Mouse (Mus musculus): ENCODE results near the gene Gm21987. TPM values are rescaled to one million over a fixed set of nuclear protein-coding genes. Genes with fewer than 3 reads are reported as not detected.

The Gm21987 gene
- polyA plus RNA-seq, 1 experiment from 2014 or later, result not detected

DNA sequence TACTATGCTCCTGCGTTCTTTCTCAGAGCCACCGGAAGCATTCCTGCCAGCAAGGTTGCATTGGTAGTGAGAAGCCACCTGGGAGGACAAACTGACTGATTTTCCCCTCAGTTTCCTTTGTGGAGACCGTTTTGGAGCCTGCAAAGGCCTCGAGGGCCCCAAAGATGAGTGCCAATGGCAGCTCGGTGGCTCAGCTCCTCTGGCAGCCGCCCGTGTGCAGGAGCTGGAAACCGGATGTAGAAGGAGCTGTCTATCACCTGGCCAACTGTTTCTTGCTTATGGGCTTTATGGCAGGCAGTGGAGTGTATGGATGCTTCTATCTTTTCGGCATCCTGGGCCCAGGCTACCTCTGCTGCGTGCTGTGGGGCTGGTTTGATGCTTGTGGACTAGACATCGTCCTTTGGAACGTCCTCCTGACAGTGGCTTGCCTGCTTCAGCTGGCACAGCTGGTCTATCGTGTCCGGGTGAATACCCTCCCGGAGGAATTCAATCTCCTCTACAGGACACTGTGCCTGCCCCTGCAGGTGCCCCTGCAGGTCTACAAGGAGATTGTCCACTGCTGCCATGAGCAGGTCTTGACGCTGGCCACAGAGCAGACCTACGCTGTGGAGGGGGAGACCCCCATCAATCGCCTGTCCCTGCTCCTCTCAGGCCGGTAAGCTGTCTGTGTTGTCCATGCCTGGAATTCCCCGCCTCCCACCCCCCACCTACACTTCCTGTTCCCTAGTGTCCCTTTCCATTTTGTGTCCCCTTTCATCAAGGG lies 15.8 kb downstream of the Gm21987 start:
- DNase-seq (ENCODE audit: low spot score) (no peak), ATAC-seq (replicated peaks; ENCODE audit: low FRiP score) (no peak)
- Histone ChIP-seq H3K4me2 (ENCODE audit: low read depth, low read length, severe bottlenecking) (no peak overlapping the region), H3K9ac (ENCODE audit: low read length) (no peak overlapping the region), H3K36me3 (ENCODE audit: control insufficient read depth, insufficient read depth, low read length) (no peaks in the 10 kb centered on the region), H3K4me1 (replicated peaks; ENCODE audit: control insufficient read depth, insufficient read depth, low read length) (no peaks in the 10 kb centered on the region), H3K27ac (ENCODE audit: low read depth, low read length) (no peak overlapping the region), H3K9me3 (ENCODE audit: control insufficient read depth, low read length) (no peaks in the 10 kb centered on the region), H3K4me3 (ENCODE audit: low read depth, low read length) (no peak overlapping the region), H3K27me3 (ENCODE audit: control insufficient read depth, insufficient read depth, low read length) (no peaks in the 10 kb centered on the region)
- WGBS, result 85% methylated on average over 20 of the region's 20 CpGs

DNA sequence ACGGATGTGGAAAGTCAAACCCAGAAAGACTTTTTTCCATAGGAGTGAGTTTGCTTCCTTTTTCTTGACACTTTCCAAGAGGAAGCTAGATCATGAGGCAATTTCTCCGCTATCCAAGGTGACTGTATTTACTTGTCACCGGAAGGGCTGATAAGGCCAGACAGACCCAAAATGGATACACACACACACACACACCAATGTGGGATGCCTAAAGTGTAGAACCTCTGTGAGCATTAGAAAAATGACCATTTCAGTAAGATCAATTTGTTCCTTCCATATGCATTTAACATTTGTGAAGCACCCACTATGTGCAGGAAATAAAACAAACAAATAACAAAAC lies 16.4 kb downstream of the Gm21987 start:
- no peak overlapping the region for H3K9ac ChIP-seq (ENCODE audit: low read length)
- H3K4me3 ChIP-seq (ENCODE audit: low read depth, low read length), result no peak overlapping the region
- H3K9me3 ChIP-seq (ENCODE audit: control insufficient read depth, low read length), result no peaks in the 10 kb centered on the region
- no peaks in the 10 kb centered on the region for H3K27me3 ChIP-seq (ENCODE audit: control insufficient read depth, insufficient read depth, low read length)
- H3K4me1 ChIP-seq (replicated peaks; ENCODE audit: control insufficient read depth, insufficient read depth, low read length), result no peaks in the 10 kb centered on the region
- H3K4me2 ChIP-seq (ENCODE audit: low read depth, low read length, severe bottlenecking), result no peak overlapping the region
- no peak for ATAC-seq (replicated peaks; ENCODE audit: low FRiP score)
- no peak for DNase-seq (ENCODE audit: low spot score)
- H3K27ac ChIP-seq (ENCODE audit: low read depth, low read length), result no peak overlapping the region
- 92% methylated on average over 3 of the region's 3 CpGs for WGBS
- H3K36me3 ChIP-seq (ENCODE audit: control insufficient read depth, insufficient read depth, low read length), result no peaks in the 10 kb centered on the region

DNA sequence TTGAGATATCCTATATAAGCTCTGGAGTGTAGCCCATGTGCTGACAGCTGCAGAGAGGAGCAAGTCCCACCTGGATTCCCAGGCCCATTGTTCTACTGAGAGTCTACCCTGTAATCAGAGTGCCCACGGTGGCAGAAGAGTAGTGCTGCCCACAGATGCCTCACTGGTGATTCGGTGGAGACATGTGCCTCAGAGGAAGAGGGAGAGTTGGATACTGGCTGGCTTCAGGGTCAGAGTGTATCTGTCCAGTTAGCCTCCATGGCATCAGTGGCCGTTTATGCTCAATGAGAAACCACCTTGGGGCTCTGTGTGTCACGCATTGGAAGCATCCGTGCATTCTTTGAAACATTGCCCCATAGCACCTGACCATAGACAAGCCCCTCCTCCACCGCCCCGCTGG lies 16.8 kb downstream of the Gm21987 start:
- Histone ChIP-seq H3K27ac (ENCODE audit: low read depth, low read length) (no peak overlapping the region), H3K4me3 (ENCODE audit: low read depth, low read length) (no peak overlapping the region), H3K4me1 (replicated peaks; ENCODE audit: control insufficient read depth, insufficient read depth, low read length) (no peaks in the 10 kb centered on the region), H3K4me2 (ENCODE audit: low read depth, low read length, severe bottlenecking) (no peak overlapping the region), H3K9ac (ENCODE audit: low read length) (no peak overlapping the region), H3K27me3 (ENCODE audit: control insufficient read depth, insufficient read depth, low read length) (no peaks in the 10 kb centered on the region), H3K9me3 (ENCODE audit: control insufficient read depth, low read length) (no peaks in the 10 kb centered on the region), H3K36me3 (ENCODE audit: control insufficient read depth, insufficient read depth, low read length) (no peaks in the 10 kb centered on the region)
- DNase-seq (ENCODE audit: low spot score) (no peak), ATAC-seq (replicated peaks; ENCODE audit: low FRiP score) (no peak)
- 90% methylated on average over 7 of the region's 7 CpGs for WGBS

DNA sequence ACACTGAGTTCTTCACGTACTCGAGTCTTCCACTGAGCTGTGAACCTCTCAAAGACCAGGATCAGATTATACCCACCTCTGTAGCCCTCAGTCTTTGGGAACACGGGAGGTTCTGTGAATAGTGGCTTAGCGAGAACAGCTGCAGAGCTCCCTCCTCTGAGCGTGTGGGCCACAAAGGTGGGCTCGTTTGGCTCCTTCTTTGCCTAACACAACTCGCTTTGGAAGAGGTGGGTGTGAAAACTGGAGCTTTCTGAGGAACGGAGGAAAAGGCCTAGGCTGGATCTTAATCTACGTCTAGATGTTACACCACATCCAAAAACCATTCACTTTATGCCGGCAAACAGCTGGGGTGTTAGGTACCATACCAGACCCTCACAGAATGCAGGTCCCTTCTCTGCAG lies 18.6 kb downstream of the Gm21987 start:
- Histone ChIP-seq H3K27me3 (ENCODE audit: control insufficient read depth, insufficient read depth, low read length) (no peaks in the 10 kb centered on the region), H3K4me3 (ENCODE audit: low read depth, low read length) (no peak overlapping the region), H3K27ac (ENCODE audit: low read depth, low read length) (no peak overlapping the region), H3K4me1 (replicated peaks; ENCODE audit: control insufficient read depth, insufficient read depth, low read length) (no peaks in the 10 kb centered on the region), H3K9me3 (ENCODE audit: control insufficient read depth, low read length) (no peaks in the 10 kb centered on the region), H3K36me3 (ENCODE audit: control insufficient read depth, insufficient read depth, low read length) (no peaks in the 10 kb centered on the region), H3K4me2 (ENCODE audit: low read depth, low read length, severe bottlenecking) (no peak overlapping the region), H3K9ac (ENCODE audit: low read length) (no peak overlapping the region)
- WGBS, result 84% methylated on average over 10 of the region's 10 CpGs
- DNase-seq (ENCODE audit: low spot score) (no peak), ATAC-seq (replicated peaks; ENCODE audit: low FRiP score) (no peak)

DNA sequence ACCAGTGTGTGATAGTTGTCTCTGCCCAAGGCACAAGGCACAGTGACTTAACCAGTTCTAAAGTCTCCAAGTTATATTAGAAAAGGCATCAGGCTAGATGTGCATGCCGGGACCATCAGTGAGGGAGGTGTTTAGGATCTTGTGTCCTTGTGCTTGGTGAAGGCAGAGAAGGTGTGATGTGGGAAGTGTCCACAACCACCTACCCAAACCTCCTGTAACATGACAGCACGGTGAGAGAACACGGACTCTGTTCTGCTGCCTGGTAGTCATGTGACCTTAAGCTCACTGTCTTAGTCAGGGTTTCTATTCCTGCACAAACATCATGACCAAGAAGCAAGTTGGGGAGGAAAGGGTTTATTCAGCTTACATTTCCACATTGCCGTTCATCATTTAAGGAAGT lies 19.4 kb downstream of the Gm21987 start:
- Histone ChIP-seq H3K27me3 (ENCODE audit: control insufficient read depth, insufficient read depth, low read length) (no peaks in the 10 kb centered on the region), H3K4me1 (replicated peaks; ENCODE audit: control insufficient read depth, insufficient read depth, low read length) (no peaks in the 10 kb centered on the region), H3K9ac (ENCODE audit: low read length) (no peak overlapping the region), H3K4me2 (ENCODE audit: low read depth, low read length, severe bottlenecking) (no peak overlapping the region), H3K4me3 (ENCODE audit: low read depth, low read length) (no peak overlapping the region), H3K9me3 (ENCODE audit: control insufficient read depth, low read length) (no peaks in the 10 kb centered on the region), H3K36me3 (ENCODE audit: control insufficient read depth, insufficient read depth, low read length) (no peaks in the 10 kb centered on the region), H3K27ac (ENCODE audit: low read depth, low read length) (no peak overlapping the region)
- whole genome bisulfite sequencing, result 91% methylated on average over 4 of the region's 4 CpGs
- ATAC-seq (replicated peaks; ENCODE audit: low FRiP score) (no peak), DNase-seq (ENCODE audit: low spot score) (no peak)

DNA sequence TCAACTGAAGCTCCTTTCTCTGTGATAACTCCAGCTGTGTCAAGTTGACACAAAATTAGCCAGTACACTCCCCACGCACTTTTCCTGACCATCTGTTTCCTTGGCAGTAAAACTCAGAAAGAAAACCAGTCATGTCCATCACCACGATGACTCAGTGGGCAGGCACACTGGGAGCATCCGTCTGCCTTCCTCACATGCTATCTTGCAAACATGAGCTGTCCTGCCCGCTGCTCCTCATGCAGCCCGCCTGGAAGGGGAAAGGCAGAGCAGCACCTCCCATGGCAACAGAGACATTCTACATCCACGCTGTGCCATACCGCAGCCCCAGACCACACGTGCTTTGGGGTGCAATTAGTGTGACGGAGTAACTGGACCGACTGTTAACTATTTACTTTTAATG lies 21.5 kb downstream of the Gm21987 start:
- ATAC-seq (replicated peaks; ENCODE audit: low FRiP score) (no peak), DNase-seq (ENCODE audit: low spot score) (no peak)
- WGBS, result 77% methylated on average over 10 of the region's 10 CpGs
- Histone ChIP-seq H3K9me3 (ENCODE audit: control insufficient read depth, low read length) (no peaks in the 10 kb centered on the region), H3K4me1 (replicated peaks; ENCODE audit: control insufficient read depth, insufficient read depth, low read length) (no peaks in the 10 kb centered on the region), H3K4me2 (ENCODE audit: low read depth, low read length, severe bottlenecking) (no peak overlapping the region), H3K9ac (ENCODE audit: low read length) (no peak overlapping the region), H3K27ac (ENCODE audit: low read depth, low read length) (no peak overlapping the region), H3K27me3 (ENCODE audit: control insufficient read depth, insufficient read depth, low read length) (no peaks in the 10 kb centered on the region), H3K4me3 (ENCODE audit: low read depth, low read length) (no peak overlapping the region), H3K36me3 (ENCODE audit: control insufficient read depth, insufficient read depth, low read length) (no peaks in the 10 kb centered on the region)

DNA sequence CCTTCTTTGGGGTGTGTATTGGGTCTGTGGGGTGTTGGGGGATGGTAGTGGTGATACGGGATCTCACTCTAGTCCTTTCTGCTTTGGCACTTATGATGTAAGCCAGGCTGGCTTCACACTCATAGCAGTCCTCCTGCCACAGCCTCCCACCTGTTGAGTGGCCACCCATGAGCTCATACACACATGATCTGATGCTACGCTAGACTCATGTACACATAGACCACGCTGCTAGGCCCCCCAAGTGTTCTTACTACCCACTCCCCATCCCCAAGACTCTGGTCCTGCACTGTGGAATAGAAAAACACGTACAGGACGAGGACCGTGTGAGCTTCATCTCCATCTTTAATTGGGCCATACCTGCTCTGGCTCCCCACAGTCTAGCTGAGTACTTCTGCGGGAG lies 22.2 kb downstream of the Gm21987 start:
- no peak for ATAC-seq (replicated peaks; ENCODE audit: low FRiP score)
- no peak overlapping the region for H3K9ac ChIP-seq (ENCODE audit: low read length)

DNA sequence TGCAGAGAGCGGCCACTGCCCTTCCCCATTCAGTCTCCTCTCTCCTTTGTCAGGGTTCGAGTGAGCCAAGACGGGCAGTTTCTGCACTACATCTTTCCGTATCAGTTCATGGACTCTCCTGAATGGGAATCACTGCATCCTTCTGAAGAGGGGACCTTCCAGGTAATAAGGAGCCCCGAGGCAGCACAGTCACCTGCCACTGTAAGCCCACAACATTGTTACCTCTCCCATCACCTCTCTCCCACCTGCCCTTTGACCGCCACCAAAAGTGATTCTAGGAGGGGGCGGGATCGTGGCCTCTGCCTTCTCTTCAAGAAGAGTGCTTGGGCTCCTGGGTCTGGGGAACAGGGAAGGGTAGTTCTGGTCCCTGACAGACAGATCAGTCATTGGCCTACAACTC lies 22.6 kb downstream of the Gm21987 start:
- H3K4me3 ChIP-seq (ENCODE audit: low read depth, low read length), result no peak overlapping the region
- H3K27ac ChIP-seq (ENCODE audit: low read depth, low read length), result no peak overlapping the region
- DNase-seq (ENCODE audit: low spot score), result no peak
- WGBS, result 89% methylated on average over 8 of the region's 8 CpGs
- H3K9me3 ChIP-seq (ENCODE audit: control insufficient read depth, low read length), result no peaks in the 10 kb centered on the region
- no peaks in the 10 kb centered on the region for H3K27me3 ChIP-seq (ENCODE audit: control insufficient read depth, insufficient read depth, low read length)
- no peak overlapping the region for H3K4me2 ChIP-seq (ENCODE audit: low read depth, low read length, severe bottlenecking)
- no peaks in the 10 kb centered on the region for H3K4me1 ChIP-seq (replicated peaks; ENCODE audit: control insufficient read depth, insufficient read depth, low read length)
- H3K36me3 ChIP-seq (ENCODE audit: control insufficient read depth, insufficient read depth, low read length), result no peaks in the 10 kb centered on the region
- H3K9ac ChIP-seq (ENCODE audit: low read length), result no peak overlapping the region
- ATAC-seq (replicated peaks; ENCODE audit: low FRiP score), result no peak

More for the DNA sequence above, 22.2 kb downstream of the Gm21987 start:
- no peak for DNase-seq (ENCODE audit: low spot score)
- no peaks in the 10 kb centered on the region for H3K36me3 ChIP-seq (ENCODE audit: control insufficient read depth, insufficient read depth, low read length)
- WGBS, result 84% methylated on average over 7 of the region's 7 CpGs
- H3K9me3 ChIP-seq (ENCODE audit: control insufficient read depth, low read length), result no peaks in the 10 kb centered on the region
- H3K27me3 ChIP-seq (ENCODE audit: control insufficient read depth, insufficient read depth, low read length), result no peaks in the 10 kb centered on the region
- no peaks in the 10 kb centered on the region for H3K4me1 ChIP-seq (replicated peaks; ENCODE audit: control insufficient read depth, insufficient read depth, low read length)
- H3K4me3 ChIP-seq (ENCODE audit: low read depth, low read length), result no peak overlapping the region
- H3K4me2 ChIP-seq (ENCODE audit: low read depth, low read length, severe bottlenecking), result no peak overlapping the region
- H3K27ac ChIP-seq (ENCODE audit: low read depth, low read length), result no peak overlapping the region

DNA sequence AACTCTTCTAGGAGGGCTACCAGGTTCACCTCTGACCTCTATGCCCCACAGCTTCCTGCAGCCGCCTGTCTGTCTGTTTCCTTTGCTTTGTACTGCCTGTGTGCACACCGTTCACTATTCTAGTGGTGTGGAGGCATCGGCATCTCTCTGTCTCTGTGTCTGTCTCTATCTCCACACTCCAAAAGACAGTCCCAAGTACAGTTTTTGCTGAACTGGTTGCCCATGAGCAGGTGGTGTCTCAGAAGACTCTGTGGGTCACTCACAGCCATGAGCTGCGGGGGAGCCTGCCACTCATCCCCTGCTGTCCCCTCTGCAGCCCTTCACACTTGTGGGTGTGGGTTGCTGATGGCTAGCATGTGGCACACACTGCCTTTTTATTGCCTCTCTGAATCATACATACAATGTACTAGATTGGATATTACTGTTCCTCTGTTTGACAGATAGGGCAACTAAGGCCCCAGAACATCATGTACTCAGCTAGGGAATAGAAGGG lies 23.2 kb downstream of the Gm21987 start:
- Histone ChIP-seq H3K36me3 (ENCODE audit: control insufficient read depth, insufficient read depth, low read length) (no peaks in the 10 kb centered on the region), H3K27me3 (ENCODE audit: control insufficient read depth, insufficient read depth, low read length) (no peaks in the 10 kb centered on the region), H3K4me2 (ENCODE audit: low read depth, low read length, severe bottlenecking) (no peak overlapping the region), H3K9ac (ENCODE audit: low read length) (no peak overlapping the region), H3K9me3 (ENCODE audit: control insufficient read depth, low read length) (no peaks in the 10 kb centered on the region), H3K4me1 (replicated peaks; ENCODE audit: control insufficient read depth, insufficient read depth, low read length) (no peaks in the 10 kb centered on the region), H3K4me3 (ENCODE audit: low read depth, low read length) (no peak overlapping the region), H3K27ac (ENCODE audit: low read depth, low read length) (no peak overlapping the region)
- WGBS, result 74% methylated on average over 4 of the region's 4 CpGs
- no peak for ATAC-seq (replicated peaks; ENCODE audit: low FRiP score)
- DNase-seq (ENCODE audit: low spot score), result no peak

Measured in forebrain, embryonic 11.5 days (tissue).